Mouse (Mus musculus): ENCODE measurements around the gene Stk10.

GRCm38 (mm10) chr11:32562706-32563105, 29.6 kb downstream of the Stk10 start:
- TF ChIP-seq POLR2A (IDR thresholded peaks at IDR 0.05; ENCODE audit: low read depth, low read length) (no peak), CTCF (conservative IDR thresholded peaks at IDR 0.05; ENCODE audit: insufficient read depth, insufficient read length, low read depth, low read length) (no peak)
